Mouse (Mus musculus): ENCODE measurements around the gene Kcnrg.
"Not testable (repeated sequence)": the region's sequence is repeated elsewhere in the genome, so short reads cannot be mapped to it uniquely, and the experiment has no call there.

Kcnrg gene

GRCm38 (mm10) chr14:61607157-61607556 lies at the start of gene Kcnrg:
Gene Kcnrg, plus strand, starts transcription at chr14:61607457.
- DNase-seq (ENCODE audit: low spot score in 2 of 2): no peak

- DNase-seq (ENCODE audit: low spot score in 2 of 2): no peak
These were observed 48.4 kb upstream of the Kcnrg start for GRCm38 (mm10) chr14:61558901-61559300.

- no peak for DNase-seq (ENCODE audit: low spot score in 2 of 2)
These were observed 47.4 kb upstream of the Kcnrg start for GRCm38 (mm10) chr14:61559856-61560255.

- not testable (repeated sequence) for DNase-seq (ENCODE audit: low spot score in 2 of 2)
These were observed 41.0 kb upstream of the Kcnrg start for GRCm38 (mm10) chr14:61566211-61566610.

DNA sequence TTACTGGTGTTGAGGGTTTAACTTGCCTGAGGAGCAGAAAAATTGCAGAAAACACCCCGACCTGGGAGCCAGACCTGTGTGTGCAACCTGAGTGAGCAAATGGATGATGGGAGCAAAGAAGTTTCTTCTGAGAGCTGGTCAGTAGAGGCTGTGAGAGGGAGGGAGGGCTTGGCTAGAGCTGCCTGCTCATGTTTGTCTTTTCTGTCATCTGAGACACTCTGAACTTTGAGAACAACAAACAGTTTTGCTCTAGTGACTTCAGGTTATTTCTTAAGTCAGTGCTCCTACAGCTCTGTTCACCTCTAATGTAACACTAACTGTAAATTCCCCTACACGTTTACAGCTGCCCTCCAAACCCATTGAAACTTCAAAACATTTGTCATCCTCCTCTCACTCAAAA lies 37.9 kb upstream of the Kcnrg start:
- DNase-seq (ENCODE audit: low spot score in 2 of 2): no peak

DNA sequence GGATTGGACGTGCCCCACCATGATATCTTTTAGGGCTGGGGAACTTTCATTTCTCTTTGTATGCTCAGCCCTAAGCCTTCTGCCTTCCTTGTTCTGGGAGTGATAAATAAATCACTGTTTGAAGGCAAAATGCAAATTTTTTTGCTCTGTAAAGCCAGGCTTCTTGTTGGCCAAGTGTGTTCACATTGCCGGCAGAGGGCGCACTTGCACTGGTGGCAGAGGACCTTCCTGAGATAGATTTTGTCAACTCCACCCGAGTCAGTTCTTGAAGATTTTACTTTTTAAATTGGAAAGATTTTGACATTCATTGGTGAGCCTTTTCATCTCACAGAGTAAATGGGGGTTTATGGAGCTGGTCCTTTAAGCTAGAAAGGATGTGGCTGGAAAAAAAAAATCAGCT lies 35.9 kb upstream of the Kcnrg start:
- DNase-seq (ENCODE audit: low spot score in 2 of 2): peak in 1 of 2 experiments; percentile 85

GRCm38 (mm10) chr14:61572131-61572530 lies 35.1 kb upstream of the Kcnrg start:
- DNase-seq (ENCODE audit: low spot score in 2 of 2): no peak

DNA sequence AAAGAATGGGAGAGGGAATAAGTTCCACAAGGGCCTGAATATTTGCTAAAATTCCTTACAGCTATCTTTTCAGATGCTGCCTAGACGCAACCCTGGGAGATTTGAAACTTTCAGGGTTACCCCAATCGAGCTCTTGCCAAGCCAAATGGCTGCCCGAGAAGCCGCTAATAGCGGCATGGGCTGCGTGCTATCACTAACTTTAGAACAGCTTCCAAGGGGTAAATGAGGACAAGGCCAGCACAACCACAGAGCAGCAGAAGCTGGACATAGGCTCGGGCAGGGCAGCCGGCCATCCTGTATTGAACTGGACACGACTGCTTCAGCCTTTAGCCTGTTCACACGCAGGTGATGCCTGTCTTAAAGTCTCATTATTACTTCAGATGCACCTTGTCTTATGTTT lies 32.2 kb upstream of the Kcnrg start:
- DNase-seq (ENCODE audit: low spot score in 2 of 2): no peak

- DNase-seq (ENCODE audit: low spot score in 2 of 2): no peak
These were observed 31.3 kb upstream of the Kcnrg start for GRCm38 (mm10) chr14:61575941-61576340.

DNA sequence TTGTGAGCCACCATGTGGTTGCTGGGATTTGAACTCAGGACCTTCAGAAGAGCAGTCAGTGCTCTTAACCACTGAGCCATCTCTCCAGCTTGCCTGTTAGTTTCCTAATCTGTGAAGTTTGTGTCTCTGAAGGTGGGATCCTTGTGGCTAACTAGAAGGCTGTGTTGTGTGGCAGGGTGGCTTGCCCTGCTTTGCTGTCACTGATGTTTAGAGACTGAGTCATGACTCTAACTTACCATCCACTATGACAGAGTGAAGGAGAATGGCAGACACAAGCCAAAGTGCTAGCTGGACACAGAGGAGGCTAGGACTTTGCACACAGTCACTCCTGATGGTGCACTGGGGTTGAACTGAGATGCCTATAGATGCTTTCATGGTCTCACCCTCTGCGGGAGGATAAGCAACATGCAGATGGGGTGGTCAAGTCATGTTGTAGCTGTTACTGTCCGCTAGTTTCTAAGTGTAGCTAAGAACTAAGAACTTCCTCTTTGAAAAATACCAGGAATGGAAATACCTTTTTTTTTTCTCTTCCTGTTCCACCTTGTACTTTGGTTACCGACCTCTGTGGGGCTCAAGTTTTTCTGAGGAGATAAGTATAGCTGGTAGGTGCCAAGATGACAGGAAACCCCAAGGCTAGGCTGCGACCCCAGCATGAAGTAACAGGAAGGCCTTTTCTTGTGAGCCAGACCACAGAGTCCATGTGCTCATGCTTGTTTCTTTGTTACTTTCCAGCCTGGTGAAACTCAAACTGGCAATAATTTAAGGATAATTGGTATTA lies 17.8 kb upstream of the Kcnrg start:
- DNase-seq (ENCODE audit: low spot score in 2 of 2): no peak

- no peak for DNase-seq (ENCODE audit: low spot score in 2 of 2)
These were observed 10.4 kb upstream of the Kcnrg start for GRCm38 (mm10) chr14:61596719-61597426.

- no peak for DNase-seq (ENCODE audit: low spot score in 2 of 2)
These were observed 9.3 kb upstream of the Kcnrg start, which contains the start of gene Trim13 for GRCm38 (mm10) chr14:61597968-61598367. Gene Trim13, plus strand, starts transcription at chr14:61598247.

GRCm38 (mm10) chr14:61599057-61599806 lies 8.0 kb upstream of the Kcnrg start:
- DNase-seq (ENCODE audit: low spot score in 2 of 2): peak; percentile 64 to 92

- DNase-seq (ENCODE audit: low spot score in 2 of 2): no peak
These were observed 5.9 kb upstream of the Kcnrg start for GRCm38 (mm10) chr14:61601348-61601747.

GRCm38 (mm10) chr14:61603069-61603755 lies 4.0 kb upstream of the Kcnrg start:
- DNase-seq (ENCODE audit: low spot score in 2 of 2): peak in 1 of 2 experiments; percentile 32

GRCm38 (mm10) chr14:61604081-61604480 lies 3.2 kb upstream of the Kcnrg start:
- no peak for DNase-seq (ENCODE audit: low spot score in 2 of 2)

DNA sequence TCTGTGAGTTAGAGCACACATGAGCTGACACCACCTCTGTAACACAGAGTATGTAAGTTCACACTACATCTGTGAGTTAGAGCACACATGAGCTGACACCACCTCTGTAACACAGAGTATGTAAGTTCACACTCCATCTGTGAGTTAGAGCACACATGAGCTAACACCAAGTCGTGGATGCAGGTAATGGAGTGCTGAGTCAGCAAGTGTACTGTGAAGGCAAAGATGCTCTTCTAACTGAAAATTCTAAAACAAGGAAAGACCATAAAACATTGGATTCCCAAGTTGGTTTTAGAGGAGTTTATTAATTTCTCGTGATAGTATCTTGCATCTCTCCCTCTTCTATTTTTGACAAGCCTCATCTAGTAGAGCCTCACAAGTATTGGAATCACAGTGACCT lies 1.2 kb upstream of the Kcnrg start:
- DNase-seq (ENCODE audit: low spot score in 2 of 2): not testable (repeated sequence)

- DNase-seq (ENCODE audit: low spot score in 2 of 2): no peak
These were observed 4.5 kb downstream of the Kcnrg start for GRCm38 (mm10) chr14:61611766-61612165.

GRCm38 (mm10) chr14:61613319-61613718 lies 6.1 kb downstream of the Kcnrg start:
- DNase-seq (ENCODE audit: low spot score in 2 of 2): no peak

- DNase-seq (ENCODE audit: low spot score in 2 of 2): no peak
These were observed 13.1 kb downstream of the Kcnrg start for GRCm38 (mm10) chr14:61620371-61620770.

- DNase-seq (ENCODE audit: low spot score in 2 of 2): no peak
These were observed 28.7 kb downstream of the Kcnrg start for GRCm38 (mm10) chr14:61635969-61636368.

DNA sequence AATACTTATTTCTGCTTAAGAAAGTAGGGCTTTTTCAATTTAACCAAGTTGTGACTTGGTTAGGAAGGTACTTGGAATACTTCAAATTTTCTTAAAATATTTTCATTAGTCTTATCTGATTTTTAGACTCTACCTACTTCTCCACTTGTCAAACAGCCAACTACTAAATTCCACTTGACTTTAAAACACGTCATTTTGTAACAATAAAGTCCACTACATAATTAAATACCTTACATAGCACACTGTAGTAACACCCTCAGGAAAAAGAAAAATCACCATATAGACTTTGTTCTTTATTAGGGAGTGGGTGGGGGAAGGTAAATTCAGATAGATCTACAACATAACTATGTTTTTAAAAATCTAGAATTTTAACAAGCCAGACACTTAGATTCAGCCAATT lies 35.4 kb downstream of the Kcnrg start:
- no peak for DNase-seq (ENCODE audit: low spot score in 2 of 2)
